Mouse (Mus musculus) left cerebral cortex, adult 2 months (tissue): ENCODE results near the gene Hdlbp. TPM values are rescaled to one million over a fixed set of nuclear protein-coding genes. Genes with fewer than 3 reads are reported as not detected.
"Not testable (repeated sequence)": the region's sequence is repeated elsewhere in the genome, so short reads cannot be mapped to it uniquely, and the experiment has no call there.

Experiments used
- DNase-seq, 2 experiments: peaks; one replicate each; pipeline ENCODE4 v3.0.0; 2021 to 2022; ENCODE audit warnings: low spot score in 2 of 2, mixed read lengths in 1 of 2; ENCODE audit errors: extremely low spot score in 1 of 2
- H3K27ac ChIP-seq: fragments of 200-600 bp; 2 replicates; pipeline ENCODE4 v1.8.1; 2022
- H3K4me3 ChIP-seq: fragments of 200-600 bp; 2 replicates; pipeline ENCODE4 v1.8.1; 2022
- CTCF ChIP-seq: fragments of 200-600 bp; IDR thresholded peaks from 2 replicates; pipeline ENCODE4 v1.8.1; 2022; ENCODE audit warnings: antibody characterized with exemption, mild to moderate bottlenecking, moderate library complexity
- intact Hi-C: fragments of 180-260 bp; cut with DNase I; formaldehyde crosslinking; loops from one replicate; pipeline ENCODE4 v1.15.1; 2025
- long read RNA-seq, 2 experiments: library from polyadenylated mRNA; stranded (forward); transcript quantifications; one replicate each; pipeline ENCODE4 v2.0.0; 2021; ENCODE audit warnings: borderline mapping rate in 2 of 2
- total RNA-seq, 2 experiments: library from RNA; stranded (reverse); gene quantifications; 2 replicates each; pipeline ENCODE4 v1.2.3; 2021

The Hdlbp gene
- total RNA-seq, result 100 to 1,000 TPM; 163 to 165 TPM
- long read RNA-seq, experiment 1, full-length matches to known transcripts, result 72 of 128 reads
- long read RNA-seq, experiment 1, partial matches to known transcripts, result 16 of 128 reads
- long read RNA-seq, experiment 1, other reads (novel, unspliced or antisense), result 40 of 128 reads
- long read RNA-seq, experiment 2, full-length matches to known transcripts, result 65 of 107 reads
- long read RNA-seq, experiment 2, partial matches to known transcripts, result 11 of 107 reads
- long read RNA-seq, experiment 2, other reads (novel, unspliced or antisense), result 31 of 107 reads

DNA sequence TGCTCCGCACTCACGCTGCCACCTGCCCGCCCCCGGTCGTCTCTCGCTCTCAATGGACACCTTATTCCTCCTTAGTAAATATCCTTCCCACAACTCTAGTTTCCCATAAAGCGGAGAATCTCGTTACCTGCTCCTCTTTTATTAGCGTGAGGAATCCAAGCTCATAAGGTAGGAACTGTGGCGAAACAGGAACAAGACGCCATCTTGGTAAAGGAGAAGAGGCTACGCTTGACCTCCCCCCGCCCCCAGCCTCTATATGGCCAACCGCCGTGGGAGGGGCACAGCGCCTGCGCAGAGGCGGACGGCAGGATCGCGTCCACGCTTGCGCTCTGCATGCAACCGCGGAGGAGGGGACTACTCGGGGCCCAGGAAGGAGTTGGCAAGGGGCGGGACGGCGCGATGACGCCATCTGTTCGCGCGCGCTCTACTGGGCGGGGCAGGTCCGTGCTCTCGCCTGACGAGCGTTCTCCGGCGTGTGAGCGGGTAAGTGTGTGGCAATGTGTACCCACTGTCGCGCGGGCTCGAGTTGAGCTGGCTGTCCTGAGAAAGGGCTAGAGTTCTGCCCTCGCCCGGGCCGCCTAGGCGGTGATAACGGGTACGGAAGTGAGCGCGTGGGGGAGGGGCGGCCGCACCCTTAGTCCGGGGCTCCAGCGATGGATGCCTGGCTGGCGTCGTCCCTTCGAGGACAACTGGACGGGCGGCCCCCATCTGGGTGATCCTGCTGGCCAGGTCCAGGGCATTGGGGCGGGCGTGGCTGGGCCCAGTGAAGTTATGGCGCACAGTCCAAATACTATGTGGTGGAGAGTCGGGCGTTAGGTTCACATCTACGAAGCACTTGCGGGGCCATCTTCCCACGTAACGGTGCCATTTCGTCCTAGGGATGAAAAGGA lies at the start of gene Hdlbp:
Gene Hdlbp, minus strand, starts transcription at position 230 of the 890 bp plus-strand sequence.
- peak within 1 kb of the TSS; percentile 99 for H3K27ac ChIP-seq
- peak within 1 kb of the TSS; percentile 56 for H3K4me3 ChIP-seq
- intact Hi-C loops, result loop anchor here (1.0 to 2.0 kb wide), 4 partner anchors 34 to 276 kb away; partner anchors contain the start of genes Pask, Ppp1r7 and Thap4
- no peak for TF ChIP-seq CTCF
- DNase-seq, result peak; percentile 99

DNA sequence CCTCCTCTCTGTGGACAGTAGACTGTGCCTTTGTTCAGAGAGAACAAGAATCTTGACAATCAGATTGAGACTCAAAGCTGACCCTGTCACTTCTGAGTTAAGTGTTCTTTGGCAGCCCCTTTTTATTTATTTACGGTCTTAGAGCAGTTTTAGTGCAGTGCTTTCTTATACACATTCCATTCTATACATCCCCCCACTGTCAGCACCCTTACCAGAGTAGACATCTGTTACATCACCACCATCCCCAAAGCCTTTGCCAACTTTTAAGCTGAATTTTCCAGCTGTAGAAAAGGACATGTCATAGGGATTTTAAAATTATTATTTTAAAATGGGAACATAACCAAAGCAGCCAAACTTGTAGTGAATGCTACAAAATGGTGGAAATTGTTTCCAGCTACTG lies 43.7 kb upstream of the Hdlbp start:
- no peak for TF ChIP-seq CTCF
- intact Hi-C loops, result no loop called here

GRCm38 (mm10) chr1:93521491-93521890 lies 42.9 kb upstream of the Hdlbp start:
- no peak for TF ChIP-seq CTCF
- DNase-seq, result no peak
- intact Hi-C loops, result no loop called here
- Histone ChIP-seq H3K27ac (no peak overlapping the region), H3K4me3 (no peak overlapping the region)

More for the DNA sequence above, 43.7 kb upstream of the Hdlbp start:
- no peak for DNase-seq
- Histone ChIP-seq H3K27ac (no peak overlapping the region), H3K4me3 (no peak overlapping the region)

DNA sequence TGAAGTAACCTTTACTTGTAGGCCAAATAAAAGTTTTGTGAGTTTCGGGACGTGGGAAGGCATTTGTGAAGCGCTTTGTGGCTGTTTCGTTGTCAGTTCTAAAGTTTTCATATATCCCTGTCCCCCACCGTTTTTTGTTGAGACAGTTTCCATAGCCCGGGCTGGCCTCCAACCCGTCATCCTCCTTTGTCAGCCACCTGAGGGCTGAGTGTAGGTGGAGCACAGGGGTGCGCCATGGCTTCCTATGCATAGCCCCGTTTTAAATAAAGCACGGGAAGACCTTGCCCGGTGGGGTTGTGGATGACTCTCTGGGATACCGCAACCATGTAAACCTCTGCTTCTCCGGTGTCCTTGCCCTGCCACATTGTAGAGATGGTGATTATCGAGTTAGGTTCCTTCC lies 34.6 kb upstream of the Hdlbp start:
- DNase-seq, result no peak
- intact Hi-C loops, result loop anchor here (5.0 to 10.0 kb wide), 5 partner anchors 119 to 289 kb away; partner anchors contain the start of genes Dtymk, Ing5, Pask and Ppp1r7
- TF ChIP-seq CTCF, result no peak
- no peak overlapping the region for H3K4me3 ChIP-seq
- H3K27ac ChIP-seq, result no peak overlapping the region

- no peak for TF ChIP-seq CTCF
- intact Hi-C loops, result loop anchor here (5.0 to 10.0 kb wide), 5 partner anchors 120 to 290 kb away; partner anchors contain the start of genes Dtymk, Ing5, Pask and Ppp1r7
- H3K27ac ChIP-seq, result peak overlapping the region; percentile 85
- no peak for DNase-seq
- H3K4me3 ChIP-seq, result peak overlapping the region; percentile 84
Observed at GRCm38 (mm10) chr1:93512351-93512690, 33.7 kb upstream of the Hdlbp start.

DNA sequence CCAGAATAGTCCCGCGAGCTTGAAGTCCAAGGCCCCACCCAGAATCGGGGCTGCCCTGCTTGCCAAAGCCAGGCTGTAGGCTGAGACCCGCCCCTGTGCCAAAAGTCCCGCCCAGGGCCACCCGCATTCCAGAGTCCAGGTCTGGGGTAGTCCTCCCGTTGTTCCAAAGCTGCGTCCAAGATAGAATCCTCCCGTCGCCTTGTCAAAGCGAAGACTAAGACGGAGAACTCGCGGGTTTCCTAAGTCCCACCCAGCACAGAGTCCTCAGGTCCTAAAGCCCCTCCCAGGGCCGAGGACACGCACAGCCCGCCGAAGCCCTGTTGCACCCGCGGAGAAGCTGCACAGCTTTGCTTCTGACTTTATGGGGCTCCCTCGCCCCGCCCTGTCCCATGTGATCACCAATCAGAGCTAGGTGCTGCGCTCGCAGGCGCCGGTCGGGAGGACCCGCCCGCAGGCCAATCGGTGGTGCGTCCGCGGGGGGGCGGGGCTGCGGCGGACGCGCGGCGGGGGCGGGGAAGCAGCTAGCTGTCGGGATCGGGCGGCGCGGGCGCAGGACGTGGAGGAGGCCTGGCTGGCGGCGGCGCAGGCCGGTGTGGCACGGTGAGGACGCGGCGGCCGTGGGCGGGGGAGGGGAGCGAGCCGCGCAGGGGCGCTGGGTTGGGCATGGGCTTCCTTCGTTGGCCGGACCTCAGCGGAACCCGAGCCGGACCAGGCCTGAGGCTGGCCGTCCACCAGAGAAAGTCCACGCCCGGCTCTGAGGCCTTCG lies 33.2 kb upstream of the Hdlbp start, which contains the start of gene Farp2:
Gene Farp2, plus strand, starts transcription at position 495 of the 766 bp plus-strand sequence.
- H3K4me3 ChIP-seq, result peak within 1 kb of the TSS; percentile 84
- intact Hi-C loops, result loop anchor here (5.0 to 10.0 kb wide), 5 partner anchors 121 to 291 kb away; partner anchors contain the start of genes Dtymk, Ing5, Pask and Ppp1r7
- TF ChIP-seq CTCF, result no peak
- peak within 1 kb of the TSS; percentile 85 for H3K27ac ChIP-seq
- DNase-seq, result peak; percentile 92 to 93

DNA sequence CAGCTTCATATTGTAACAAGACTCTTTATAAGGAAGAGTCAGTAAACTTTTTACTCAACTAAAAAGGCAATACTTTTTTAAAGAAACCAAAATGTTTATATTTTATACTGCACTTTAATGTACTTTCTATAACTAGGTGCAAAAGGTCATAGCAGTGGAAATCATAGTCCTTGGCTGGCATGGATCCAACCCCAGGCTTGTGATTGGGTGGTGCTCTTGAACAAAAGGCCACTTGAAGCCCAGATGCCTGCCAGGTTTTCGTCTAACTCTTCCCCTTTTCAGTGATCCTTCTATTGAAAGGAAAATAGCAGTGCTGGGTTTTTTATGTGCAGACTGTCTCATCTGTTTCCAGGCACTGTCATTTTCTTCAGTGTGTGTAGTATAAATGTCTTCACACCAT lies 30.0 kb upstream of the Hdlbp start:
- not testable (repeated sequence) for H3K27ac ChIP-seq, H3K4me3 ChIP-seq, DNase-seq
- intact Hi-C loops, result loop anchor here (5.0 kb wide), 1 partner anchor 66 kb away; no protein-coding TSS in a partner anchor

DNA sequence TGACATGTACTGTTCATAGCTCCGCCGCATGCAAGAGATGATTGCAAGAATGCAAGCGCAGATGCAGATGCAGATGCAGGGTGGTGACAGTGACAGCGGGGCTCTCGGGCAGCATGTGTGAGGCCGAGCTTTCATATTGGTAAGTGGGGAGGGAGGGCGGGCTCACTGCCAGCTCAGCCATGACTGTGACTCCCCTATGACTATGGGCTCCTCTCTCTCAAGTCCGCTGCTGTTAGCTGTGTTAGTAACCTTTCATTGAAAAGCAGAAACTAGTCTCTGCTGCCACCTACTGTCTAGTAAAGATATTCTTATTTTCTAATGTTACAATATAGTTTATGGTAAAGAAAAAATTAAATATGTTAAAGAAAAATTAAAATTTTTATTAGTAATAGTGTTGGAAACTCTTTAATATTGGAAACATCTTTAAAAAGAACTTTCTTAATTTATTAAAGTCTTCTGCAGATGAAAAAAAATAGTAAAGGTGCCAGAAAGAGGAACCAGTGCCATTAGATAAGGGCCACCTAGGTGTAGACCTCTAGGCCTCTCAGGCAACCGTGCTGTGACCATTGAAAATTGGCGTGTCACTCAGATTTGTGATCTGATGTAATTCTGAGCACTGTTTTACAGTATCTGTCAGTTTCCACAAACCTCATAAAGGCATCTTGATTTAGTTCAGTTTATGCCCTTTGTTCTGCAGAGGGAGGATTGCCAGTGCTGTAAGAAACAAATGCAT lies 28.5 kb upstream of the Hdlbp start:
- intact Hi-C loops, result loop anchor here (2.0 to 5.0 kb wide), 2 partner anchors 65 to 332 kb away; no protein-coding TSS in a partner anchor
- DNase-seq, result no peak
- peak; percentile 70 for TF ChIP-seq CTCF
- no peak overlapping the region for H3K4me3 ChIP-seq
- H3K27ac ChIP-seq, result no peak overlapping the region

DNA sequence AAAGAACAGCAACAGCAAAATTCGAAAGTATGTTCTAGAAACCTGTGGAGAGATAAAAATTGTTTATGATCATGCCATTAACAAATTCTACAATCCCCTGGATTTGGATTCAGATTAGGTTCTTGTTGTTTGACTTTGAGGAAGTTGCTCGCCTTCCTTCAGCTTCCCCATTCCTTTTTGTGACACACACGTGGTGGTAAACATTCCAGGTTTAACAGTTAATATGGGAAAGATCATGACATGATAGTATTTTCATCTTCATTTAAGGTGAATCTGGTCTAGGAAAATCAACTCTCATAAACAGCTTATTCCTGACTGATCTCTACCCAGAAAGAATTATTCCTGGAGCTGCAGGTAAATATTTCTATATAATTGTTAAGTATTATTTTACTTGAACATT lies 16.7 kb upstream of the Hdlbp start:
- Histone ChIP-seq H3K4me3 (no peak overlapping the region), H3K27ac (no peak overlapping the region)
- TF ChIP-seq CTCF, result no peak
- intact Hi-C loops, result no loop called here
- DNase-seq, result no peak

- H3K4me3 ChIP-seq, DNase-seq, intact Hi-C loops, H3K27ac ChIP-seq: not testable (repeated sequence)
Observed at GRCm38 (mm10) chr1:93486302-93486701, 7.7 kb upstream of the Hdlbp start.
